Mouse (Mus musculus): ENCODE results near the gene Gm20388. TPM values are rescaled to one million over a fixed set of nuclear protein-coding genes. Genes with fewer than 3 reads are reported as not detected.

Gm20388 gene
- total and polyA plus RNA-seq, 2 experiments from 2014 or later: 51.3 TPM; not detected in 1

- H3K27me3 ChIP-seq (ENCODE audit: insufficient read depth, low read length): no peaks in the 10 kb centered on the region
- H3K27ac ChIP-seq (ENCODE audit: low read depth, low read length): no peak overlapping the region
- ATAC-seq (no peak), DNase-seq (no peak)
- no peak overlapping the region for H3K4me2 ChIP-seq (ENCODE audit: low read depth)
- no peak for TF ChIP-seq CTCF (IDR thresholded peaks at IDR 0.05; ENCODE audit: low read depth)
- peaks cover 40% of the 10 kb centered on the region for H3K36me3 ChIP-seq (ENCODE audit: insufficient read depth)
- 76% methylated on average over 12 of the region's 12 CpGs for WGBS
- H3K9ac ChIP-seq: no peak overlapping the region
- peaks cover 2% of the 10 kb centered on the region; the same call in 1 of the 2 replicates for H3K4me1 ChIP-seq (ENCODE audit: insufficient read depth)
- H3K9me3 ChIP-seq (ENCODE audit: low read length): no peaks in the 10 kb centered on the region
- H3K4me3 ChIP-seq (ENCODE audit: low read depth, low read length): no peak overlapping the region
Measured at GRCm38 (mm10) chr8:120150028-120150427, 239.4 kb downstream of the Gm20388 start.

DNA sequence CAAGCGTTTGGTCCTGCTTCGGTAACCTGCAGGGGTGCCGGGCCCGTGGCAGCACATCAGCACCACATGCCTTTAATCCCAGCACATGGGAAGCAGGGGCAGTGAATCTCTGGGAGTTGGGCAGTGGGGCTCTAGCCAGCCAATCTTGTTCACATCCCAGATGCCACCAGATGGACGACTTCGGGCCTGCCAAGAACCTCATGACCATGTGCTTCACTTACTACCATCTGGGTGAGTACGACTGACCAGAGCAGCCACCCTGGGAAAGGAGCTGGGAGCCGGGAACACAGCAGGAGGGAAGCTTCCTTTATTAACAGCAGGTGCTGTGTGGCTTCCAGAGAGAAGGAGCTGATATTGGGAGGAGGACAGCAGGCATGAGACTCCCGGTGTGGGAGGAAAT lies 240.5 kb downstream of the Gm20388 start:
- WGBS: 69% methylated on average over 9 of the region's 9 CpGs
- DNase-seq (no peak), ATAC-seq (no peak)
- H3K9me3 ChIP-seq (ENCODE audit: low read length): no peaks in the 10 kb centered on the region
- H3K9ac ChIP-seq: no peak overlapping the region
- no peak for TF ChIP-seq CTCF (IDR thresholded peaks at IDR 0.05; ENCODE audit: low read depth)
- H3K36me3 ChIP-seq (ENCODE audit: insufficient read depth): peaks cover 35% of the 10 kb centered on the region
- no peak overlapping the region for H3K27ac ChIP-seq (ENCODE audit: low read depth, low read length)
- no peaks in the 10 kb centered on the region for H3K27me3 ChIP-seq (ENCODE audit: insufficient read depth, low read length)
- no peak overlapping the region for H3K4me3 ChIP-seq (ENCODE audit: low read depth, low read length)
- H3K4me2 ChIP-seq (ENCODE audit: low read depth): no peak overlapping the region
- H3K4me1 ChIP-seq (ENCODE audit: insufficient read depth): no peaks in the 10 kb centered on the region

GRCm38 (mm10) chr8:120152636-120153035 lies 242.0 kb downstream of the Gm20388 start:
- Histone ChIP-seq H3K4me1 (ENCODE audit: insufficient read depth) (no peaks in the 10 kb centered on the region), H3K27me3 (ENCODE audit: insufficient read depth, low read length) (no peaks in the 10 kb centered on the region), H3K9ac (no peak overlapping the region), H3K9me3 (ENCODE audit: low read length) (no peaks in the 10 kb centered on the region), H3K4me3 (ENCODE audit: low read depth, low read length) (no peak overlapping the region), H3K36me3 (ENCODE audit: insufficient read depth) (peaks cover 33% of the 10 kb centered on the region), H3K27ac (ENCODE audit: low read depth, low read length) (no peak overlapping the region), H3K4me2 (ENCODE audit: low read depth) (no peak overlapping the region)
- TF ChIP-seq CTCF (IDR thresholded peaks at IDR 0.05; ENCODE audit: low read depth): no peak
- 60% methylated on average over 7 of the region's 7 CpGs for WGBS
- DNase-seq (no peak), ATAC-seq (no peak)

- Histone ChIP-seq H3K9ac (no peak overlapping the region), H3K36me3 (ENCODE audit: insufficient read depth) (peaks cover 9% of the 10 kb centered on the region), H3K4me2 (ENCODE audit: low read depth) (no peak overlapping the region), H3K4me1 (ENCODE audit: insufficient read depth) (no peaks in the 10 kb centered on the region), H3K9me3 (ENCODE audit: low read length) (no peaks in the 10 kb centered on the region), H3K27me3 (ENCODE audit: insufficient read depth, low read length) (no peaks in the 10 kb centered on the region), H3K27ac (ENCODE audit: low read depth, low read length) (no peak overlapping the region), H3K4me3 (ENCODE audit: low read depth, low read length) (no peak overlapping the region)
- WGBS: 60% methylated on average over 8 of the region's 8 CpGs
- ATAC-seq (peak; percentile 58), DNase-seq (peak; percentile 50)
- TF ChIP-seq CTCF (IDR thresholded peaks at IDR 0.05; ENCODE audit: low read depth): no peak
Measured at GRCm38 (mm10) chr8:120160366-120160765, 249.7 kb downstream of the Gm20388 start.

DNA sequence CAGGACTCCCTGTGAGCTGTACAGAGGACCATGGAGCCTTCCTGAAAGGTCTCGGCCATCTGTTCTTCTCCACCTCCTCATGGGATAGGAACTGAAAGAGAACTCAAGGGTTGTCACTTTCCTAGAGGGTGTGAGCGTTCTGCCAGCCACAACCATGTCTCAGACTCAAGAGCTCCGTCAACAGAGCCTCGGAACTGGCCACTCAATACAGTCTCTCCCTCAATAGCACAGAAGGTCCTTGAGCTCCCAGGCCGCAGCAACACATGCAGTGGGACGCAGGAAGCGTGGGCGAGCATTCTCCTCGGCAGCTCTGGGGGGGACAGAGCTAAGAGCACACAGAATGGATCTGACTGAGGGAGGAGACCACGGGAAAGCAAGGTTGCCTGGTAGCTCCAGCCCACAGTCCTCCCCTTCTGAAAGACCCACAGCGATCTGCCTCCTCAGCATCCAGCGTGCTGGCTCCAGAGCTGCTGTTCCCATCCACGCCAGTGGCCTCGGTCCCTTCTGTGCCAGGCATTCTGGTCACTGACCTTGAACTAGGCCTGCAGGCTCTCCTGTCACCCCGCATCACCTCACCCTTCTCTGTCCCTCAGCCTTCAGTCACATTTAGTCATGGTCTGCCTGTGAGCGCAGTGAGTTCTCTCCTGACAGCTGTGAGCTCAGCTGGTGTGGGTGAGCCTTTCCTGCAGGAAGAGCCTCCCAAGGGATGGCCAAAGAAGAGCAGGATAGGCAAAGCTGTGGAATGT lies 251.2 kb downstream of the Gm20388 start:
- H3K9ac ChIP-seq: no peak overlapping the region
- no peak for ATAC-seq

DNA sequence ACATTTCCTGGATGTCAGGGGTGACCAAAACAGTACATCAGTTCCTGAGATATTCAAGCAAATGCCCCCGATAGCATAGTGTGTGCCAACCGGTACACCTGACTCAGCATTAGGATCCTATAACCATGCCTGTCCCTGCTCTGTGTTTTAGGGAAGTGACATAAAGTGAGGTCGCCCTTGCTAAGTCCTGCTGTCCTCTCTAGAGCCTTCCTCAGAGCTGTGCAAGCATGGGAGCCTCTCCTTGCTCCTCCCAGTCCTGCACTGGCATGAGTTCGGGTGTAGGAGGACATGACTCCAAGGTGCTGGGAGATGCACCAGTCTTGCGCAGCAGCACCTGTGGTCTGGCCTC lies 251.7 kb downstream of the Gm20388 start:
- H3K9me3 ChIP-seq (ENCODE audit: low read length): no peaks in the 10 kb centered on the region
- no peak overlapping the region for H3K9ac ChIP-seq
- DNase-seq (no peak), ATAC-seq (no peak)
- TF ChIP-seq CTCF (IDR thresholded peaks at IDR 0.05; ENCODE audit: low read depth): no peak
- no peak overlapping the region for H3K27ac ChIP-seq (ENCODE audit: low read depth, low read length)
- no peaks in the 10 kb centered on the region for H3K27me3 ChIP-seq (ENCODE audit: insufficient read depth, low read length)
- H3K36me3 ChIP-seq (ENCODE audit: insufficient read depth): peaks cover 9% of the 10 kb centered on the region
- no peaks in the 10 kb centered on the region for H3K4me1 ChIP-seq (ENCODE audit: insufficient read depth)
- H3K4me2 ChIP-seq (ENCODE audit: low read depth): no peak overlapping the region
- H3K4me3 ChIP-seq (ENCODE audit: low read depth, low read length): no peak overlapping the region
- 90% methylated on average over 5 of the region's 5 CpGs for WGBS

More for the DNA sequence above, 251.2 kb downstream of the Gm20388 start:
- Histone ChIP-seq H3K9me3 (ENCODE audit: low read length) (no peaks in the 10 kb centered on the region), H3K4me2 (ENCODE audit: low read depth) (no peak overlapping the region), H3K4me3 (ENCODE audit: low read depth, low read length) (no peak overlapping the region), H3K27me3 (ENCODE audit: insufficient read depth, low read length) (no peaks in the 10 kb centered on the region), H3K4me1 (ENCODE audit: insufficient read depth) (no peaks in the 10 kb centered on the region), H3K27ac (ENCODE audit: low read depth, low read length) (no peak overlapping the region), H3K36me3 (ENCODE audit: insufficient read depth) (peaks cover 9% of the 10 kb centered on the region)
- no peak for TF ChIP-seq CTCF (IDR thresholded peaks at IDR 0.05; ENCODE audit: low read depth)
- WGBS: 84% methylated on average over 16 of the region's 16 CpGs
- no peak for DNase-seq

GRCm38 (mm10) chr8:120163376-120163775 lies 252.7 kb downstream of the Gm20388 start:
- 74% methylated on average over 8 of the region's 8 CpGs for WGBS
- ATAC-seq: no peak
- Histone ChIP-seq H3K4me3 (ENCODE audit: low read depth, low read length) (no peak overlapping the region), H3K4me2 (ENCODE audit: low read depth) (no peak overlapping the region), H3K9ac (no peak overlapping the region), H3K27ac (ENCODE audit: low read depth, low read length) (no peak overlapping the region), H3K36me3 (ENCODE audit: insufficient read depth) (peaks cover 9% of the 10 kb centered on the region), H3K4me1 (ENCODE audit: insufficient read depth) (peaks cover 8% of the 10 kb centered on the region), H3K27me3 (ENCODE audit: insufficient read depth, low read length) (no peaks in the 10 kb centered on the region), H3K9me3 (ENCODE audit: low read length) (no peaks in the 10 kb centered on the region)
- no peak for DNase-seq
- TF ChIP-seq CTCF (IDR thresholded peaks at IDR 0.05; ENCODE audit: low read depth): no peak

All from forebrain, postnatal 0 days (tissue).